Mouse (Mus musculus) kidney, adult 18-20 months (tissue): Measurements from ENCODE around the gene Ywhae.

Experiments used
- DNase-seq: peaks from one replicate; pipeline ENCODE4 v3.0.0; 2021

The Ywhae gene

GRCm38 (mm10) chr11:75738477-75738821 is 5.8 kb downstream of the Ywhae start:
- DNase-seq, result no peak

GRCm38 (mm10) chr11:75740204-75740603 is 7.5 kb downstream of the Ywhae start:
- no peak for DNase-seq

DNA sequence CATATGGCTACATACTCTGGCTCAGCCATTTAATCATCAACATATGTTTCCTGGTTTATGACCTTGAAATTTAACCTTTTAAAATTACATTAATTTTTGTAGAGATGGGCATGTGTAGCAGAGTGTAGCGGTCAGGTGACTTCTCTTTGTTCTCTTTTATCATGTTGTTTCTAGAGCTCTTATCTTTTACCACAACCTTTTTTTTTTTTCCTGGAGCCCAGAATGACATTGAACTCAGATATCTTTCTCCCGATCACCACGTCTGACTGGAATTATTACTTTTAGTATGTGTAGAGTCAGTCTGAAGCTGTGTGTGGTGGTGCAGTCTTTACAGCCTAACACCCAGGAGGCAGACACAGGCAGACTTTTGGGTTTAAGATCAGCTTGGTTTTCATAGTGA is 8.9 kb downstream of the Ywhae start:
- no peak for DNase-seq

- DNase-seq, result no peak
These were observed 12.1 kb downstream of the Ywhae start for GRCm38 (mm10) chr11:75744761-75745160.

GRCm38 (mm10) chr11:75750537-75750936 is 17.9 kb downstream of the Ywhae start:
- no peak for DNase-seq

DNA sequence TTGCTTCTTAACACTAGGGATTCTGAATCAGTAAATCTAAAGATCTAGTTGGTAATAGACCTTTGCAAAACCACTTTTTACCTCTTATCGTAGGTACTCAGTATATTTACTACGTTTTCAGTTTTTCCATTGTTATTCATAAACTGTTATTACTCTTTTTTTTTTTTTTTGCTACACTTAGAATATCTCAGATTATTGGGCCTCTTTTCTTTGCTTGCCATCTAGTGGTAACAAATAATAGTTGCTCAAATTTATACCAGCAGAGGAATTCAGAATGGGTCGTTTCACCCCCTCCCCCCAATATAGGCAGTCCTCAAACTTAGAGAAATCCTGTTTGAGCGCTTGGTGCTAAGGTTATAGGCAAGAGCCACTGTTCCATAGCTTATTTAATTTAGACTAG is 18.4 kb downstream of the Ywhae start:
- DNase-seq, result no peak

DNA sequence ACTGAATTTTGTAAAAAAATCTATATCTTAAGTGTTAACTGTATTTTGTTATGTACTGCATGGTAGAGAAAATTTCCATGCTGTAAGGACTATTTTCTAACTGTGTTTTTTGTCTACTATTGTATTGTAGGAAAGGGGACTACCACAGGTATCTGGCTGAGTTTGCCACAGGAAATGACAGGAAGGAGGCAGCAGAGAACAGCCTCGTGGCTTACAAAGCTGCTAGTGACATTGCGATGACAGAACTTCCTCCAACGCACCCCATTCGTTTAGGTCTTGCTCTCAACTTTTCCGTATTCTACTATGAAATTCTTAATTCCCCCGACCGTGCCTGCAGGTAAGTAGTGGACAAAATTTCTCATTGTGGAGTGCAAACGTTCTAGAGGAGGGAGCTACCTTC is 24.0 kb downstream of the Ywhae start:
- no peak for DNase-seq

- no peak for DNase-seq
These were observed 25.9 kb downstream of the Ywhae start for GRCm38 (mm10) chr11:75758553-75758952.

GRCm38 (mm10) chr11:75760785-75761184 is 28.1 kb downstream of the Ywhae start:
- no peak for DNase-seq

- no peak for DNase-seq
These were observed 30.0 kb downstream of the Ywhae start for GRCm38 (mm10) chr11:75762708-75763107.

DNA sequence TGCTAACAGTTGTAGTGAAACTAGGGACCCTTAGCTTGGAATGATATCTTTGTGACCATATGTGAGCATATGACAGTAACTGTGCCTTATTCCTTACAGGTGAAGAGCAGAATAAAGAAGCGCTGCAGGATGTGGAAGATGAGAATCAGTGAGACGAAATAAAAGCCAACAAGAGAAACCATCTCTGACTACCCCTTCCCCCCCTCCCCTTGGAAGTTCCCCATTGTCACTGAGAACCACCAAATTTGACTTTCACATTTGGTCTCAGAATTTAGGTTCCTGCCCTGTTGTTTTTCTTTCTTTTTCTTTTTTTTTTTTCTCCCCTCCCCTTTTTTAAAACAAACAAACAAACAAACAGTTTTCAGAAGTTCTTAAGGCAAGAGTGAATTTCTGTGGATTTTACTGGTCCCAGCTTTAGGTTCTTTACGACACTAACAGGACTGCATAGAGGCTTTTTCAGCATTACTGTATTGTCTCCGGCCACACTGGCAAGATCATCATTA is 31.9 kb downstream of the Ywhae start:
- DNase-seq, result no peak

DNA sequence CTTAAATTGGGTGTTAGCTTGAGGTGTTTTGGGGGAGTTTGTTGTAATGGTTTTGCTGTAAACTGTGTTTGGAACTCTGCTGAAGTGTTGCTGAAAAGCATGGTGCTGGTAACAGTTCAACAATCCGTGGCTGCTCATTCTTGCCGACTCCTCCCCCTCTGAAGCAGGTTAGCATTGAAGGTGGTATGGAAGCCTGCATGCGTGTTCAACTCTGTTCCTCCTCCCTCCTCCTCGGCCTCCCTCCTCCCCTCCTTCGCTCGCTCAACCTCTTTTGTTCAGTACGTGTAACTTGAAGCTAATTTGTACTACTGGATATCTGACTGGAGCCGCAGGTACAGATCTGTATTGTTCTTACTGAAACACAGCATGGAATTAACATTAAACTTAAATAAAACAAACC is 32.5 kb downstream of the Ywhae start:
- DNase-seq, result no peak

GRCm38 (mm10) chr11:75767014-75767413 is 34.3 kb downstream of the Ywhae start:
- DNase-seq, result no peak

- DNase-seq, result no peak
These were observed 35.7 kb downstream of the Ywhae start for GRCm38 (mm10) chr11:75768091-75768989.

GRCm38 (mm10) chr11:75769206-75769605 is 36.5 kb downstream of the Ywhae start:
- DNase-seq, result peak; percentile 86

DNA sequence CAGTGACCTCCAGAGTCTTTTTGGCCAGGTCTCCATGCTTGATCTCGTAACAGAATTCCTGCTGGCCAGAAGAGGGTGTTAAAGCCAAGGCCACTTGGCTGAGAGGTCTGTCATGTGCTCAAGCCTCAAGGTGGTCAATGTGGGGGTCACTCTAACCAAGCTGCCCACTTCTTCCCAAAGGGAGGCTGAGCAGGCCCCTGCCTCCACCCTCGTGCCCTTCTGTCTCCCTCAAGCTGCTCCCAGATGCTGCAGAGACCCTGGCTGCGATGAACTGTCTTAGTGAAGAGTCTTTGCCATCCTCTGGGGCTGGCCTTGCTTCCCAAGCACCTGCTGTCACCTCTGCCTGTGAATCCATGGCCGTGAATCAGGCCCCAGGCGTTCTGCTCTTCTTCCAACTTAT is 39.9 kb downstream of the Ywhae start:
- DNase-seq, result no peak

DNA sequence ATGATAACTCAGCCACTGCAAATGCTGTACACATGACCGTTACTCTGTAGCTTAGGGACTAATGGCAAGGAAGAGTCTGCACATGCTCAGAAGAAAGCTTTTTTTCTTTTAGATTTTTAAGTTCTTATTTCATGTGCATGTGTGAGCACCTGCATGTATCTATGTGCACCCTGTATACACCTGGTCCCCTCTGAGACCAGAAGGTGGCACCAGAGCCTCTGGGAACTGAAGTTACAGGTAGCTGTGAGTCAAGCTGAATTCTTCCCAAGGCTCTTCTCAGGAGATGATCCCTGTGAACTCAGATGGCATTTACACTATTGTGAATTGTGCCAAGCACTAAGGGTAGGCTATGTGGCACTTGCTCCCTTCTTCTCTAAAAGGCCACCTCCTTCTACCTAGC is 43.2 kb downstream of the Ywhae start:
- no peak for DNase-seq

GRCm38 (mm10) chr11:75781919-75782318 is 49.2 kb downstream of the Ywhae start:
- peak; percentile 81 for DNase-seq

- DNase-seq, result no peak
These were observed 51.1 kb downstream of the Ywhae start for GRCm38 (mm10) chr11:75783799-75784198.

DNA sequence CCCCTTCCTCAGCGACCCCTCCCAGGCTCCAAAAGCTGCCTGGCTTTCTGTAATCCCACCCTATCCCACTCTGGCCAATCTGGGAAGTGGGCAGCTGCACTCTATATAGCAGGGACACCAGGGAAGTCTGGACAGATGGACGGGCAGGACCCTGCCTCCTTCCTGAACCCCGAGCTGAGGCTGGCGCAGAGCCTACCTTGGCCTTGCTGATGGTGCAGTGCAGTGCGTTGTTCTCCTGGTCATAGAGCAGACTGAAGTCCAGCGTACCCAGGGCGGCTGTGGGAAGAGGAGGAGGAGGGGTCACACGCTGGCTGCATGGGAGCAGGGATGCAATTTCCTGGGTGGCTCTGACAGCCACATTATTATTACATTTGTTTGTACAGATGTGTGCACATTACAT is 53.2 kb downstream of the Ywhae start:
- DNase-seq, result no peak

GRCm38 (mm10) chr11:75792535-75792934 is 59.9 kb downstream of the Ywhae start:
- no peak for DNase-seq

- no peak for DNase-seq
These were observed 60.7 kb downstream of the Ywhae start for GRCm38 (mm10) chr11:75793351-75793750.

- no peak for DNase-seq
These were observed 62.1 kb downstream of the Ywhae start for GRCm38 (mm10) chr11:75794602-75795320.

GRCm38 (mm10) chr11:75795321-75795636 is 62.6 kb downstream of the Ywhae start:
- no peak for DNase-seq
